Mouse (Mus musculus): ENCODE measurements around the gene Tmem79.
"Not testable (repeated sequence)": the region's sequence is repeated elsewhere in the genome, so short reads cannot be mapped to it uniquely, and the experiment has no call there.

- TF ChIP-seq CTCF (IDR thresholded peaks at IDR 0.05; ENCODE audit: low read depth, low read length); POLR2A (IDR thresholded peaks at IDR 0.05; ENCODE audit: insufficient read depth, low read length); EP300 (IDR thresholded peaks at IDR 0.05; ENCODE audit: insufficient read depth, low read depth, low read length): not testable (repeated sequence)
Measured at GRCm38 (mm10) chr3:88375750-88376626, 40.0 kb upstream of the Tmem79 start.
